Mouse (Mus musculus) spleen, adult 2 months (tissue): Measurements from ENCODE around the gene Etv4. TPM values are rescaled to one million over a fixed set of nuclear protein-coding genes. Genes with fewer than 3 reads are reported as not detected.

Source experiments
- DNase-seq, 2 experiments: peaks; one replicate each; pipeline versions ENCODE4 v3.0.0 to v3.0.0-alpha.2; 2012 to 2021; ENCODE audit warnings: low spot score in 2 of 2, low read depth in 1 of 2
- H3K27ac ChIP-seq: fragments of 200-500 bp; 2 replicates; pipeline ENCODE4 v1.5.1; 2012; ENCODE audit warnings: low read length, inconsistent platforms; ENCODE audit not compliant: insufficient read depth
- H3K27me3 ChIP-seq: fragments of 200-500 bp; 2 replicates; pipeline ENCODE4 v1.6.1; 2012; ENCODE audit warnings: mild to moderate bottlenecking, moderate library complexity, low read length, inconsistent platforms; ENCODE audit not compliant: control insufficient read depth, insufficient read depth
- H3K36me3 ChIP-seq: fragments of 200-500 bp; 2 replicates; pipeline ENCODE4 v1.6.1; 2012; ENCODE audit warnings: mild to moderate bottlenecking, low read length, inconsistent platforms; ENCODE audit not compliant: control insufficient read depth, insufficient read depth
- H3K4me1 ChIP-seq: fragments of 200-500 bp; 2 replicates; pipeline ENCODE4 v1.6.1; 2011; ENCODE audit warnings: inconsistent platforms; ENCODE audit not compliant: control insufficient read depth, insufficient read depth, insufficient read length
- H3K4me3 ChIP-seq: fragments of 200-500 bp; 2 replicates; pipeline ENCODE4 v1.5.1; 2011; ENCODE audit warnings: mild to moderate bottlenecking, inconsistent platforms; ENCODE audit not compliant: insufficient read depth, insufficient read length; ENCODE audit errors: extremely low read depth
- CTCF ChIP-seq: fragments of 200-500 bp; IDR thresholded peaks from 2 replicates; pipeline ENCODE4 v1.5.1; 2011; ENCODE audit warnings: mild to moderate bottlenecking, inconsistent platforms; ENCODE audit not compliant: insufficient read depth, insufficient read length, insufficient replicate concordance; ENCODE audit errors: extremely low read depth
- POLR2A ChIP-seq: fragments of 200-500 bp; IDR thresholded peaks from 2 replicates; pipeline ENCODE4 v1.6.1; 2011; ENCODE audit warnings: low read depth, low read length, inconsistent platforms
- WGBS: fragments of 180-500 bp; shearing (Covaris S2); methylation state at CpG from one replicate; pipeline ENCODE4 v1.1.7; 2018; 5-methylcytosine and 5-hydroxymethylcytosine counted together
- polyA plus RNA-seq: library from polyadenylated mRNA; depleted of rRNA; stranded (reverse); fragments of >200 nt; gene quantifications from 2 replicates; pipeline ENCODE4 v1.2.3, GENCODE M21; 2012

The Etv4 gene
- polyA plus RNA-seq, 1 experiment: 0.34 TPM

GRCm38 (mm10) chr11:101819853-101820252 lies 34.7 kb upstream of the Etv4 start:
- H3K27me3 ChIP-seq: no peaks in the 10 kb centered on the region
- H3K27ac ChIP-seq: no peak overlapping the region
- no peak overlapping the region for H3K4me3 ChIP-seq
- DNase-seq: no peak
- no peaks in the 10 kb centered on the region for H3K4me1 ChIP-seq
- no peak for TF ChIP-seq POLR2A
- no peak for TF ChIP-seq CTCF
- no peaks in the 10 kb centered on the region for H3K36me3 ChIP-seq

DNA sequence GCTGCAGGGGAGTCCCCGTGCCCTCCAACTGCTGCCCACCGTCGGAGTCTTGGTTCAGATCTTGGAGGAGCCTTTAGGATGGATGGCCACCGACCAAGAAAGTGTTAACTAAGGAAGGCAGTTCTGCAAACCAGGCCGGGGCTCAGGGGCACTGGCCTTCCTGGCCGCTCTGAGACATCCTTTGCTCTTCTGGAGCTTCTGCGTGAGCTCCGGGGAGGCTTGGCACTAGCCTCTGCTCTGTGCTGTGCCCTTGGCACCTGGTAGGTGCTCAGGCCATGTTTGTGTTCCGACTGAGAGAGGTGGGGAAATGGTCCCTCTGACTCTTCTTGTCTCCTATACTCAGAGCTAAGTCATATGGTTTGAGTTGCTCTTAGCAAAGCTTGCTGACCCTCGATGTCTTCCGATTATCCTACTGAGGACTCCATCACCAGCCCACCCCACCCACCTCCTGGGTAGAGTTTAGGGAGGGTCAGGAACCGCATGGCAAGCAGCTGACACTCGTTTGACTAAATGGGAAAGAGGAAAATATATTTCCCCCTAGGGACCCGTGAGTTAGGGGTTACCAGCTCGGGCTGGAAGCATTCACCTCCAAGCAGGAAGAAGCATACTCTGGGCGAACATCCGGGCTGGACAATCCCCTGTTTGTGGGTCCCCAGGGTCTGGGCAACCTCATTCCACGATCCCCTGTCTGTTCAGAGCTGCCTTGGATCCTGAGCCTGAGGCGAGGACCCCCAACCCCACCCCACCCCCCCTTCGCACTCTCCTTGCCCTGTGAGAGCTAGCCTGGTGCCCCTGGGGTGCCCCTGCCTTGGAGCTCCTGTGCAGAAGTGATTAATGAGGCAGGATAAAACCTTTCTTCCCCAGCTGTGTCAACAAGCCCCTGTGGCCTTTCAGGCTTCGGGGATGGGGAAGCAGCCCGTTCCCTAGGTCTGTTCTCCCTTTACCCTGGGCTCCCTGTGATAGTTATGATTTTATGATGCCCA lies 30.2 kb upstream of the Etv4 start:
- Histone ChIP-seq H3K4me3 (no peak overlapping the region), H3K27ac (no peak overlapping the region), H3K27me3 (no peaks in the 10 kb centered on the region), H3K36me3 (no peaks in the 10 kb centered on the region), H3K4me1 (no peaks in the 10 kb centered on the region)
- no peak for TF ChIP-seq CTCF
- TF ChIP-seq POLR2A: no peak
- DNase-seq: no peak
- 22% methylated on average over 22 of the region's 22 CpGs for WGBS

GRCm38 (mm10) chr11:101814375-101815102 lies 29.4 kb upstream of the Etv4 start:
- 35% methylated on average over 22 of the region's 23 CpGs for WGBS
- no peak for TF ChIP-seq POLR2A
- peak; percentile 93 for TF ChIP-seq CTCF
- H3K4me1 ChIP-seq: no peaks in the 10 kb centered on the region
- no peaks in the 10 kb centered on the region for H3K27me3 ChIP-seq
- peak in 1 of 2 experiments; percentile 61 for DNase-seq
- no peaks in the 10 kb centered on the region for H3K36me3 ChIP-seq
- H3K27ac ChIP-seq: no peak overlapping the region
- H3K4me3 ChIP-seq: no peak overlapping the region

GRCm38 (mm10) chr11:101813259-101813658 lies 28.1 kb upstream of the Etv4 start:
- DNase-seq: peak in 1 of 2 experiments; percentile 69
- Histone ChIP-seq H3K27ac (no peak overlapping the region), H3K4me1 (no peaks in the 10 kb centered on the region), H3K27me3 (no peaks in the 10 kb centered on the region), H3K4me3 (no peak overlapping the region), H3K36me3 (no peaks in the 10 kb centered on the region)
- 6% methylated on average over 7 of the region's 7 CpGs for WGBS
- TF ChIP-seq POLR2A (no peak), CTCF (peak; percentile 94)

GRCm38 (mm10) chr11:101809060-101809828 lies 24.1 kb upstream of the Etv4 start:
- no peak for DNase-seq
- WGBS: 44% methylated on average over 15 of the region's 15 CpGs
- H3K4me3 ChIP-seq: no peak overlapping the region
- TF ChIP-seq CTCF: no peak
- no peak for TF ChIP-seq POLR2A
- no peaks in the 10 kb centered on the region for H3K27me3 ChIP-seq
- no peaks in the 10 kb centered on the region for H3K36me3 ChIP-seq
- no peaks in the 10 kb centered on the region for H3K4me1 ChIP-seq
- H3K27ac ChIP-seq: no peak overlapping the region

GRCm38 (mm10) chr11:101807266-101807665 lies 22.1 kb upstream of the Etv4 start:
- H3K27me3 ChIP-seq: 0 out of 2 replicates have a peak, but pooled peaks cover 2% of the 10 kb centered on the region
- no peak for DNase-seq
- H3K27ac ChIP-seq: no peak overlapping the region
- WGBS: 84% methylated on average over 10 of the region's 10 CpGs
- TF ChIP-seq CTCF: no peak
- TF ChIP-seq POLR2A: no peak
- H3K36me3 ChIP-seq: no peaks in the 10 kb centered on the region
- no peaks in the 10 kb centered on the region for H3K4me1 ChIP-seq
- H3K4me3 ChIP-seq: no peak overlapping the region
